Mouse (Mus musculus) kidney, adult 9 months (tissue): Measurements from ENCODE around the gene 4930544D05Rik.
"Not testable (repeated sequence)": the region's sequence is repeated elsewhere in the genome, so short reads cannot be mapped to it uniquely, and the experiment has no call there.

Experiments
- DNase-seq: peaks from one replicate; pipeline ENCODE4 v3.0.0; 2022

The 4930544D05Rik gene

DNA sequence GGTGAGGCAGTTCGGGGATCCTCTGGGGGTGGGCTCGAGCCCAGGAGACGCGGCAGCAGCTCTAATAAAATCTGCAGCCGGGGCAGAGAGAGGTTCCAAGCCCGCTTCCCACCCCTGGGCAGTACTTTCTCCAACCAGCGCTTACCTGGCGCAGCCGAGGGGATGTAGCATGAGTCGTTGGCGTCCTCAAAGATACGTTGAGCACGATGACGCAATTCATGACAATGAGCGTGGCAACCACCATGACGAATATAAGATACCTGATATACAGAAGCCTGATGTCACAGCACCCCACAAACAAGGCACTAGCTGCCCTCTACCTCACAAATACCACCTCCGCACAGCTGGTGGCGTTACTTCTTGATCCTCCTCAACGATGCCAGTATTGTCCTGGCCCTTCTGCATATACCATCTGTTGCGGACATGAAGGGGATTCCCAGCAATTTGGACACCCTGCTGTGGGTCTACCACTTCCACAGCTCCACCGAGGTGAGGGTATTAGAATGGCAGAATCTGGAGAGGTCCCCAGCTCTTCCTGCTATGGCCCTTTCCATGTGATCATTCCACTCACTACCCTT is at the start of gene 4930544D05Rik:
Gene 4930544D05Rik, plus strand, starts transcription at position 333 of the 578 bp plus-strand sequence.
- DNase-seq, result no peak

DNA sequence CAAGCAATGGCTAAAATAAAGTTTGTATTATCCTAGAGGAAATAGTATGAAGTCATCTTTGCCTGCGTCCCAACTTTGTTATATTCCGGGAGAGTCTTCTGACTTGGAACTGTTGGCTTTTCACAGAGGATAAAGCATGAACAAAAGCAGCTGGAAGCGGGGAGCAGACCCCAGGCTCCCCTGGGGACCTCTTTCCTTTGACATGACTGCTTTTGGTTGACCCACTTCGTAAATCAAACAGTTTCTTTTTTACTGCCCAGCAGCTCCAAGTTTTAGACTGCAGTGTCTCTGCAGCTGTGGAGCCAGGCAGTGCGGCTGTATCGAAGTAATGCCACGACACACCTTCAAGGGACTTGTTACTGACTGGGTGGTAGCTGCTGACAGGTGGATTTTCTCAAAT is 49.1 kb upstream of the 4930544D05Rik start:
- DNase-seq, result no peak

DNA sequence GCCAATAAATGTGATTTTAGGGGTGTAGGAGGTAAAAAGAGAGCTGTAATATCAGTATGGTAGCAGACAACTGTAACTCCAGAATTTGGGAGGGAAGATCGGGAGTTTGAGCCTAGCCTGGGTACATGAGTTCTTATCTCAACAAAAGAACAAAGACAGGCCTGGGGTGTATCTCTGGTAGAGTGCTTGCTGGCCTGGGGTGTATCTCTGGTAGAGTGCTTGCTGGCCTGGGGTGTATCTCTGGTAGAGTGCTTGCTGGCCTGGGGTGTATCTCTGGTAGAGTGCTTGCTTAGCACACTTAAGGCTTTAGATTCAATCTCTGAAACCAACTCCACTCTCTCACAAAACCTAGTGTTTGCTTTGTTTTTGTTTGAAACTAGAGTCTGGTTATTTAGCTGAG is 45.0 kb upstream of the 4930544D05Rik start:
- DNase-seq, result not testable (repeated sequence)

DNA sequence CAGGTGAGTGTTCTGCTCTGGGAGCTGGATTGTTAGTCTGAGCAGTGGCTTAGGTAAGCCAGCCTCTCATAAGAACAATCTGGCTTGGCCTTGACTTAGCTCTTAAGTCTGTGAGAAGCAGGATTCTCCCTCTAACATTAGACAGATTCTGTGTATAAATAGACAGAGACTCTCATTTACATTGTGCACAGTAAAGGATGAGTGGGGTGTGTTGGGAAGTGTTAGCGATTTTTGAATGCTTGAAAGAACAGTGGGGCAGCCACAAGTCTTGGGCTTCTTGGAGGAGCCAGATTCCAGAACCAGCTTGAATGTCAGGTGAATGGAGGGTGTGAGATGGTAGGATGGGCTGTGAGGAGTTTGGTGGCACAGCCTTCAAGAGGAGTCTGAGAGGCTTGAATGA is 44.0 kb upstream of the 4930544D05Rik start:
- DNase-seq, result no peak

DNA sequence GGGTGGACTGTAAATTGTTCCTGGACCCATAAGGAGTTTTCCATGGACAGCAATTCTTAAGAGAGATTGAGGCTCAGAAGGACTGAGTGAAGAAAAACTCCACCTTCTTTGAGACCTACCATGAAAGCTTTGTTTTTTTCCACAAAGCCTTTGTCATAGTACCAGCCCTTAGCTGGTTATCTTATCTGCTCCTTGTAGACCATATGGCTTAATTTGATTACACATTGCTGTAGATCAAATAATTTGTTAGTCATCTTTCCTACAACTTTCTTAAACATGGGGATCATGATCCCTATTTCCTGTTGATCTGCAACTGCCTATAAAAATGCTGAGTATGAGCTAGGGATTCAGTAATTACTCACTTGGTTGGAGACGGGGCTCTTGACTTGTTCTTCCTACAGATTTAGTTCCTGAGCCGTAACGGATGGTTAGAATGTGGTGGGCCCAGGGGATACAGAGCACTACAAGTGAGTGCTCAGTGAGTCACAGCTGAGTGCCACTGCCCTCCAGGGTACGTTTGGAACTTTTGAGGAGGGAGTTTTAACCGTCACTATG is 43.2 kb upstream of the 4930544D05Rik start:
- no peak for DNase-seq

DNA sequence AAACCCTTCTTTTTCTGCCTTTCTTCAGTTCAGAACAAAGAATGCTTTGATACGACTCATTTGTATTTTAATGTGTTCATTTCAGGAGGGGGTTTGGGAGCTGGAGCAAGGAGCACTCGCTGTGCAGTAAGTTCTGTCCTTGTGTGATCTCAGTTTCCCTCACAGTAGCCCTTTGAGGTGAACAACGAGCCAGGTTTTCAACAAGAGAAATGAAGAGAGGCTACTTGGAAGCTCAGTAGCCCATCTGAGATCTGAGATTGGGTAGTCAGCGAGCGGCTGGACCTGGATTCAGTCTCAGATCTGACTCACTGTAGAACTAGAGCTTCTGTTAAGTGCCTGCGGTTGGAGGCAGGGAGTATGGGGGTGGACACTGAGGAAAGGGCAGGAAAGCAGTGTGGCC is 41.8 kb upstream of the 4930544D05Rik start:
- no peak for DNase-seq

DNA sequence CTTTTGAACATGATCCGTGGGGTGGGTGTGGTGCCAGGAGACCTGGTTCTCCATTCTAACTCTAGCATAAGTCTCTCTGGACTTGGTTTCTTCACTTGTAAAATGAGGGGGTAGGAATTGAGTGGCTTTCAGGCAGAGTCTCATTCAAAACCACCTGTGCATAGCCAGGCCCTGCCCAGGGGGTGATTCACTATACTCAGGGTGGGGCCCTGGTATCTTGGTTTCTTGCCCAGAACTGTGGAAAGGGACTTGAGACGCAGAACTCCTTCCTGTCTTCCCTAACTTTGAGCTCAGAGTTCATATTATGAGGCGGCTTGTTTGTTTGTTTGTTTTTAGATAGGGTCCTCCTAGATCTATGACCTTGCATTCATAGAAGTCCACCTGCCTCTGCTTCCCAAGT is 38.4 kb upstream of the 4930544D05Rik start:
- DNase-seq, result peak; percentile 41

DNA sequence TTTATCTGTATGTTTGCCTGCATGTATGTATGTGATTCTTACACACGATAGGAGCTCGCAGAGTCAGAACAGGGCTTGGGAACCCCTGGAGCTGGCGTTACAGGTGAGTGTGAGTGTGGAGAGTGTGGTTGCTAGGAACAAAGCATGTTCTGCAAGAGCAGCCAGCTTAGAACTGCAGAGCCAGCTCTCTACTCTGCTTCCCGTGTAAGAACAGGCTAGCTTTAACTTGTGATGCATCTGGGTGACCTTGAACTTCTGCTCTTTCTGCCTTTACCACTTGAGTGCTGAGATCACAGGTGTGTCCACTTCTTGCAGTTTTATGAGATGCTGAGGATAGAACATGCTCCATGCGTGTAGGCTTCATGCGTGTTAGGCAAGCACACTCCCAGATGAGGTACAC is 36.7 kb upstream of the 4930544D05Rik start:
- DNase-seq, result no peak

DNA sequence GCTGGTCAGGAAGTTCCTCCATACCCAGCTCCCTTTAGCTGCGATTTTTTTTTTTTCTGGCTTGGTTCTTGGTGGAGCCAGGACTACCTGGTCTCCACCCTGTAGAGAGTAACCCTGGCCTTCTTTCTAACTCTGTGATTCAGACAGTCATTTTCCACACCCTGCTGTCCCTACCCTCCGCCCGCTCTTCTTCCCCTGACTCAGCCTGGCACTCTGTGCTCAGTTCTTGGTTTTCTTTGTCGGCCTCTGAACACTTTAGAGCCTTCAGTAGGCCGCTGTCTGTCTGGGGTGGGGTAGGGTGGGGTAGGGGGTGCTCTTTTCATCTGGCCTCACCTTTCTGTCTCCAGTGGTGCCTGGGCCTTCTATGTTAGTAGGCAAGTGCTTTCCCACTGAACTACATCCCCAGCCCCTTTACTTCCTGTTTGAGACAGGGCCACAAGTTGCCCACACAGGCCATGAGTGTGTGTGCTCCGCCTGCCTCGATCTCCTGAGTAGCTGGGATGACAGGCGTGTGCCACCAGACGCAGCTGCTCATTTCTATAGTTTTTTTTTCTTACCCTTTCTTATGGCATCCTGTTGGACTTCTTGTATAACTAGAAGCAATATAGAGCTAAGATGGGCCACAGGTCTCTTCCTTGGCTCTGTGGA is 35.8 kb upstream of the 4930544D05Rik start:
- DNase-seq, result no peak

DNA sequence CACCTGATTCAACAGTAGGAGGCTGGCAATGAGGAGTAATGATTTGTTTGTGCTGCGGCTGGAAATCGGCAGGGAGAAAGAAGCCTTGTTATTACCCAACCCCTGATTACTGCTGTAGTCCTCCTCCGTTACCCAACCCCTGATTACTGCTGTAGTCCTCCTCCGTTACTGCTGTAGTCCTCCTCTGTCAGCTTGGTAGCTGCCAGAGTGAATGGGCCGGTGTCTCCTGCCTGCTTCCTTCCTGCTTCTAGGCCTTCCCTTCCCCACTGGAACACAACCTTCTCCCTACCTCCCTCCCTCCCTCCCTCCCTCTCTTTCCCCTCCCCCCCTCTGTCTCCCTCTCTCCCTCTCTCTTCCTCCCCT is 35.3 kb upstream of the 4930544D05Rik start:
- DNase-seq, result no peak

DNA sequence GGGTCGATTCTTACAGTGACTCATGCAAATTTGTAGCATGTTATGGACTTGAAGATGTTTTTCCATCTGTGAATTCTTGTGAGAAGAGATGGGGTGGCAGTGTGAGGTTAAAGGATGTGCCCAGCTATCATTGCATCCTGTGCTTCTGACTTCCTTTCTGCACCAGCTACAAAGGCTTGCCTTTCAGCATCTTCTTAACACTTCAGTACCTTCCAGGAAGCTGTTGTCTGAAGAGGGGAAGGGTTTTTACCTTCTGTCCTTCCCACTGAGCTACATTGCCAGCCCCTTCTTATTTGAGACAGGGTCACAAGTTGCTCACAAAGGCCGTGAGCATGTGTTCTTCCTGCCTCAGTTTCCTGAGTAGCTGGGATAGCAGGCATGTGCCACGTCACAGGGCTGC is 34.7 kb upstream of the 4930544D05Rik start:
- no peak for DNase-seq

DNA sequence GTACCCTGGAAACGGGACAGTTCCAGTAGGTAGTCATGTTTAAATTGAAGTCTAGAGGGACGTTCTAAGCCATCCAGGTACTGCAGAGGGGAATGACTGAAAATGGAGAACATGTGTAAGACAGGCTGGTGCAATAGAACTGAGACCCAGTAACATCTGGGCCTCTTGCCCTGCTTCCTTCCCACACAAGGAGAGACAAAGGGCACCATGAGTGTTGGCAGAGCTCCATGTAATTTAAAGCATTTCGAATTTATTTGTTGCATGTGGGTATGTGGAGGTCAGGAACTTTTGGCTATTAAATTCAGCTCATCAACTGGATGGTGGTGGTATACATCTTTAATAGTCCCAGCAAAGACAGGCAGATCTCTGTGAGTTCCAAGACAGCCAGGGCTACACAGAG is 33.5 kb upstream of the 4930544D05Rik start:
- no peak for DNase-seq

DNA sequence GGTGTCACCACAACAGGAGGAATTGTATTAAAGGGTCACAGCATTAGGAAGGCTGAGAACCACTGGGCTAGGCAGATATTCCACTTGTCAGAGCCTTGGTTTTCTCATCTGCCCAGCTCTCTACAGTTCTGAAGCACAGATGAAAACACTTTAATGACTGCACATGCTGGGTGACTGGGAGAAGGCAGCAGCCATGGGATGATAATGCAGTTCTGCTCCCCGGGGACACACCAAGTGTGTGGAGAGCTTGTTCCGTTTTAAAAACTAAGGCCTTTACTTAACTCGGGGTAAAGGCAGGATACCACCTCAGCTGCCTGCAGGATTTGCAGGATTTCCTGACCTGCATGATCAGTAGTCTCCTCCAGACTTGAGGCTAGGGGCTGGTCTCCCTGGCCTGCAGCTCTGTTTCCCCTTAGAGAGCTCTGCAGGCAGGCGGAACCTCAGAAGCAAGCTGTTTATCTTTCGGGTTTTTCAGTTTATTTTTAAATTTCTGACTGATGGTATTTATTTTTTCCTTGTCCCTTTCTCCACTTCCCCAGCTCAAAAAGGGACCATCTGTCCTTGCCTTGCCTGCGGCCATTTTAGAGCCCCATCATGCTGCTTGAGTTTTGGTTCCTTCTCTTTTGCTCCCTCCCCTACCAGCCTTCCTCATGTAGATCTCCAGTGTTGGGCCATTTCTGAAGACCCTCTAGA is 32.5 kb upstream of the 4930544D05Rik start:
- DNase-seq, result no peak

DNA sequence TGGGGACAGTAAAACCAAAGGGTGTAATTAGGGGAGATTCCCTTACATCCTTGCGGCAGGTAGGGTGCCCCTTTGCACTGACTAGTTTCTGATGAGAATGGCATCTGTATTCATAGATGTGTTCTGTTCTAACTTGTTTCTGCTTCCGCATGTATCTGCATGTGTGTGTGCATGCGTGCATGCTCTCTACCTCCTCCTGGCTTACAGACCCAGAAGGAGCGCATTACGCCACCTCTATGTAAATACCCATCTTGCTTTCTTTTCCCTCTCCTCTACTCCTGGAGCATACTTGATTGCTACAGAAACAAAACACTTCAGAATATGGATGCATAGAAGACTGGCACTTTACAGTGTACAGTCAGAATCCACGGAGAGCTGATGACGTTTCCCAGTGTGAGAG is 31.9 kb upstream of the 4930544D05Rik start:
- DNase-seq, result no peak

DNA sequence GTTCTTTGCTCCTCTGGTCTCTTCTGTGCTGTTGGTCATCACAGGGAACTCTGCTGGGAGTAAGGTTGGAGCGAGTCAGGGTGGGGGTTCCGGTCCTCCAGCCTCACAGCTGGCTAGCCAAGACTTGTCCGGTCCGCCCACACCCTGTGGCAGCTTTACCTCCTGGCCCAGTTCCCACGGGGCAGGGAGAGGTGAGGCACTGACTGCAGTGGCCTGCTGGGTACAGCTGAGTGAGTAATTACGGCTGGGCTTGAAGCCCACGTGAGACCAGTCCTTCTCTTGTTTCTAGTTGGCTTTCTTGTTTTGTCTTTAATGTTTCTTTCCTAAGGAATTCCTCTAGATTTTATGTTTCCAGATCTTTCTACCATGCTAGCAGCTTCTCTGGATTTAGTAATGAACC is 30.2 kb upstream of the 4930544D05Rik start:
- DNase-seq, result peak; percentile 70

DNA sequence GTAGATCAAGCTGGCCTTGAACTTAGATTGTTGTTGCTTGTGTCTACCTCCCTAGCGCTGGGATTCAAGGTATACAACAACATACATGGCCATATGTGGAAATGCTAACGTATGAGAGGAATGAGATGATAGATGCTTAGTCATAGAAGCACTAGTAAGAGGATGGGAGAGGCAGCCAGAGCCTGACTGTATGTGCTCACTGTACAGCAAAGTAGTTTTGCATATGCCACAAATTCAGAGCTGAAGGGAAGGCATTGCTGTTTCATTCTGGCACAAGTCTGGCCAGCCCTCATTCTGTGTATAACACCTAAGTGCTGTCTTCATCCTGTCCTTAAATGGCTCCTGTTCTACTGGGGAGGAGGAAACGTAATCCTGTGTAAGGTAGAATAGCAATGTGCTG is 29.4 kb upstream of the 4930544D05Rik start:
- DNase-seq, result no peak

DNA sequence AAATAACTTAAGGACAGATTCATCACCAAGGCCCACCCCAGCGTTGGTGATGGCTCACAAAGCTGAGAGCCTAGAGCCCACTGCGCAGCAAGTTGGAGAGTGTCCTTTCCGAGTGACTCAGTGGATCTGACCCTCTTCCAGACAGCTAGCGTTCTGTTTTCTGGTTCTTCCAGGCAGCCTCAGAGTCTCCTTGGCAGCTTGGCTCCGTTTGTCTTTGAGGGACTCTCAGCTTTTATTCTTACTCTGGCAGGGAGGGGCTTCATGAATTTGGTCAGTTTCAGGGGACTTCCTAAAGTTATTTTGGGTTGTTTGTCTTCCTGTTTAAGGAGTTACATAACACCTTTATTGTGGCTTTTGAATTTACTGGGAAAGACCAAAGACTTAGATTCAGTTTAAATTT is 28.7 kb upstream of the 4930544D05Rik start:
- no peak for DNase-seq

DNA sequence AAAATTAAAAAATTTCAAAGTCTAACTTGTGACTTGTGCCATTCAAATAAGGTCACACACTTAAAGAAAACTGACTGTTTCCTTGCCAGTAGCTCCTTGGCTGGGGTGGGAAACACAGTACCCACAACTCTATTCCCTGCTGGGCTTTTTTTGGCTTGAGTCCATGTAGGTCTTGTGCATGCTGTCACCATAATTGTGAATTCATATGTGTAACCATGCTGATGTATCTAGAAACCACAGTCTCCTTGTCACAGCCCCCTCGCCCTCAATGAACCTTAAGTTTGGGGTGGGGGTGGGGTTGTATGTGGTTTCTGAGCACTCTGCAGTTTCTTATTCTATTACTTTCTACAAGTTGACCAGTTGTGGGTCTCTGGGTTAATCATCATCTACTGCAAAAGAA is 23.9 kb upstream of the 4930544D05Rik start:
- no peak for DNase-seq

DNA sequence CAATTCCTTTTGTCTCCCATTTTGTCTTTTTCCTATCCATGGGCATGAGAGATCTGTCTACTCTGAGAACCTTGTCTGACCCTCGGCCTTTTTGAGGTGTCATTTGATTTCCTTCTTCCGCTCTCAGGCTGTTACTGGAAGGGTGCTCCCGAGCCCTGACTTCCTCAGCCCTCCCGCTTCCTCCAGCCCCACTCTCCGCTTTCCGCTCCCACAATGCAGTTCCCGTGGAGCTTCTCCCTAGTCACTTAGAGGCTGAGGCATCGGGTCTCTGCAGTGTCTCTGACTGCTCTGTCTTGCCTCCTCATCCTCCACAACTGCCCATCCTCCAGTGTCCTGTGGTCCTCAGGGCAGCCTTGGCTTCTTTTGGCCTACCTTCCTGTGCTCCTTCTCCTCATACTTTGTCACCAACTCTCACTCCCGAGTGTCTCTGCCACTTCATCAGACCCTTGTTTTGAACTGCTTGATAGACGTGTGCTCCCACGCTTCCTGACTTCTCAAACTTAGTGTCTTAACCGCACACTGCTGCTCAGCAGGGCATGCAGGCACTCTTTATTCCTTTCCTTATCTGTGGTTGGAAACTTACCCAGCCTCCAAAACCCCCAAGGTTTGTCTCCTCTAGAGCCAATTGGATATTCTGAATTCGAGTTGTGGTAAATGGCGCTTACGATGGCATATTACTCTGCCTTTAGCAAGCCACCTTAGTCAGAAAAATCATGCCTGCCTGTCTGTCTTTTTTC is 21.2 kb upstream of the 4930544D05Rik start:
- DNase-seq, result peak; percentile 52

DNA sequence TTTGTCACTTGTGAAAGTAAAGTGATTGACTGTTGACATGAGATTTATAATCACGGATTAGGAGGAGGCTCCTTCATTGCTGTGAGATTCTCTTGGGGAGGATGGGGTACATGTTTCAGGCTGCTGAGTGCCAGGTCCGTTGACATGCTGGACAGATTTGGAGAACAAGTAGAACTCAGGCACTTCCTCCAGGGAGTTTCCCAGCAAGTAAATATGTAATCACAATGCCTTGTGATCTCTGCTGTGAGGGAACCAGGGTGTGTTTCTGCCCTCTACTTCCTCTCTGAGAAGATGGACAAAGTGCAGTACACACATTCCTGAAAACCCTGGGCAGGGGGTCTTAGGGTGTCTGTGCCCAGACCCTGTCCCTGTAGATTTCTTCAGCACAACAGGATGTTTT is 20.0 kb upstream of the 4930544D05Rik start:
- peak; percentile 66 for DNase-seq

DNA sequence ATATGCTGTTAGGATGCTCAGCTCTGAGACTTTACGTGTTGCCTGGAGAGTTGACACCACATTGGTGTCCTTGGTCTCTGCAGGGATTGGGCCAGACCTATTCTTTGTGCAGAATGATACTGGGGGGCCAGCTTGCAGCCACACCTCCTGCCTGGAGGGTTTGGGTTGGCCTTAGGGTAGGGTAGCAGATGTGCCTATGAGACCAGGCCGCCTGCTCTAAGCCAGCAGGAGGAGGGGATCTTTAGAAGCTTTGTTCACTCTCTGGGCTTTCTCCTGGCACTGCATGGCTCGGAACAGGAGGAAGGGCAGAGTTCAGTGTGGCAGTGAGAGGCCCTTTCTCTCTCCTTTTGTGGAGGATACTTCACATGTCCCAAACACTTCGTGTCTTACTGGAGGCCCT is 19.6 kb upstream of the 4930544D05Rik start:
- no peak for DNase-seq

DNA sequence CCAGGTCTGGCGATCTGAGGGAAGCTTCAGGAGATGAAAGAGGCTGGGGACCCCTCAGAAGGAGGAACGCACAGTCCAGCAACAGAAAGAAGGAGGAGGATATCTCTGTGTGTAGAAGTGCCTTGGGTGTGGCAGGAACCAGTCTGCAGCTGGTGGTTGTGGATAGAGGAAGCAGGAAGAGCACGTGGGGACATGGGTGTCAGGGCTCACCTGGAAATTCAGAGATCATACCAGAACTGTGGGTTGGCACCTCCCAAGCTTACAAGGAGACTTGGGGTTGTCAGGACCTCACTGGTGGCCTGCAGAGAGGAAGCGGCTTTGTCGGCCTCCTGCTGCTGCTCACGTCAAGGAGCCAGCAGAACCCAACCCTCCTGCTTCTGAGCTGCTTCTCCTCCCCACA is 18.3 kb upstream of the 4930544D05Rik start:
- DNase-seq, result no peak

DNA sequence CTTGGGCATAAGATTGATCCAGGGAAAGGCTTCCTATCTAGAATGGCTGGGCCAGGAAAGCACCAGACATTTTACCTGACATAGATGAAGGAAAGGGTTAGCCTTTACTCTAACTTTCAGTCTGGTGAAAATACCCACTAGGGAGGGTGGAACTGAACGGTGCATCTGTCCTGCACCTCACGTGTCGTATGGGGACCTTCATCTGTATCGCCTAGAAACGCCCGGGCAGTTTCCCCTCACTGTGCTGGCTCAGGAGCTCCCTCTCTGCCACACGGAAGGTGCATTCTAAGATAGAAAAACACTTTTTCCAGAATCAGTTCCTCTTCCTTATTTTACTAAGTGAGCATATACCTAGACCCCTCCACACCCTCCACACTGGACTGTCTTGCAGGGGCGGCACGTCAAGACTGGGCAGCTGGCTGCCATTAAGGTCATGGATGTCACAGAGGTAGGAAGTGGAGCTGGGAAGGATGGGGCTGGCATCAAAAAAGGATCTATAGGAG is 17.1 kb upstream of the 4930544D05Rik start:
- no peak for DNase-seq
